Mouse (Mus musculus) hindbrain, embryonic 16.5 days (tissue): ENCODE results near the gene Gm49027. TPM values are rescaled to one million over a fixed set of nuclear protein-coding genes. Genes with fewer than 3 reads are reported as not detected.

ENCODE experiments used
- ATAC-seq: fragments of 200-750 bp; cut with Nextera tagmentation; 2 replicates; pipeline ENCODE4 v1.8.0; 2017; ENCODE audit warnings: moderate TSS enrichment, moderate library complexity
- H3K27ac ChIP-seq: fragments of 300-500 bp; sonication (generic); 2 replicates; pipeline ENCODE4 v1.5.1; 2014; ENCODE audit warnings: low read depth, mild to moderate bottlenecking, control low read depth, low read length, moderate library complexity
- H3K27me3 ChIP-seq: fragments of 300-500 bp; sonication (generic); replicated peaks from 2 replicates; pipeline ENCODE4 v1.6.1; 2014; ENCODE audit warnings: low read length; ENCODE audit not compliant: control insufficient read depth, insufficient read depth
- H3K36me3 ChIP-seq: fragments of 300-500 bp; sonication (generic); 2 replicates; pipeline ENCODE4 v1.6.1; 2014; ENCODE audit warnings: mild to moderate bottlenecking, low read length, moderate library complexity, mixed read lengths; ENCODE audit not compliant: control insufficient read depth, insufficient read depth
- H3K4me1 ChIP-seq: fragments of 300-500 bp; sonication (generic); 2 replicates; pipeline ENCODE4 v1.6.1; 2014; ENCODE audit warnings: low read depth, low read length; ENCODE audit not compliant: control insufficient read depth, insufficient read depth
- H3K4me2 ChIP-seq: fragments of 300-500 bp; sonication (generic); 2 replicates; pipeline ENCODE4 v1.6.1; 2014; ENCODE audit warnings: mild to moderate bottlenecking, low read length, control low read depth, moderate library complexity
- H3K4me3 ChIP-seq: fragments of 300-500 bp; sonication (generic); 2 replicates; pipeline ENCODE4 v1.5.1; 2014; ENCODE audit warnings: mild to moderate bottlenecking, low read length, control low read depth, moderate library complexity
- H3K9ac ChIP-seq: fragments of 300-500 bp; sonication (generic); 2 replicates; pipeline ENCODE4 v1.6.1; 2014; ENCODE audit warnings: low read depth, mild to moderate bottlenecking, control low read depth, low read length, moderate library complexity
- H3K9me3 ChIP-seq: fragments of 300-500 bp; sonication (generic); 2 replicates; pipeline ENCODE4 v1.6.1; 2014; ENCODE audit warnings: mild to moderate bottlenecking, low read length, moderate library complexity; ENCODE audit not compliant: control insufficient read depth
- WGBS: fragments of 180-500 bp; shearing (Covaris S2); extraction: QIAGEN DNeasy Blood & Tissue Kit; methylation state at CpG from one replicate; pipeline ENCODE4 v1.1.7; 2014; 5-methylcytosine and 5-hydroxymethylcytosine counted together
- microRNA-seq: library from miRNA; unstranded; fragments of <30 nt; microRNA quantifications from one replicate; pipeline ENCODE4, GENCODE M21; 2017
- polyA plus RNA-seq: library from polyadenylated mRNA; unstranded; fragments of >200 nt; fragmentation: Nextera tagmentation; extraction: Ambion mirVana; gene quantifications from 2 replicates; pipeline ENCODE4 v1.2.1, GENCODE M21; 2015

The Gm49027 gene
- polyA plus RNA-seq, 1 experiment from 2014 or later, result 1.6 TPM

GRCm38 (mm10) chr5:123487659-123488395 is 37.5 kb downstream of the Gm49027 start:
- Histone ChIP-seq H3K4me2 (no peak overlapping the region), H3K9me3 (no peaks in the 10 kb centered on the region), H3K9ac (no peak overlapping the region), H3K4me1 (peaks cover 8% of the 10 kb centered on the region), H3K27ac (no peak overlapping the region), H3K36me3 (no peaks in the 10 kb centered on the region), H3K4me3 (no peak overlapping the region), H3K27me3 (no peaks in the 10 kb centered on the region)
- 85% methylated on average over 11 of the region's 11 CpGs for WGBS
- ATAC-seq, result no peak

GRCm38 (mm10) chr5:123473817-123474216 is 51.5 kb downstream of the Gm49027 start:
- Histone ChIP-seq H3K27me3 (no peaks in the 10 kb centered on the region), H3K4me2 (no peak overlapping the region), H3K36me3 (no peaks in the 10 kb centered on the region), H3K9me3 (no peaks in the 10 kb centered on the region), H3K9ac (no peak overlapping the region), H3K4me1 (no peaks in the 10 kb centered on the region), H3K4me3 (no peak overlapping the region), H3K27ac (no peak overlapping the region)
- 55% methylated on average over 5 of the region's 5 CpGs for WGBS
- ATAC-seq, result no peak

DNA sequence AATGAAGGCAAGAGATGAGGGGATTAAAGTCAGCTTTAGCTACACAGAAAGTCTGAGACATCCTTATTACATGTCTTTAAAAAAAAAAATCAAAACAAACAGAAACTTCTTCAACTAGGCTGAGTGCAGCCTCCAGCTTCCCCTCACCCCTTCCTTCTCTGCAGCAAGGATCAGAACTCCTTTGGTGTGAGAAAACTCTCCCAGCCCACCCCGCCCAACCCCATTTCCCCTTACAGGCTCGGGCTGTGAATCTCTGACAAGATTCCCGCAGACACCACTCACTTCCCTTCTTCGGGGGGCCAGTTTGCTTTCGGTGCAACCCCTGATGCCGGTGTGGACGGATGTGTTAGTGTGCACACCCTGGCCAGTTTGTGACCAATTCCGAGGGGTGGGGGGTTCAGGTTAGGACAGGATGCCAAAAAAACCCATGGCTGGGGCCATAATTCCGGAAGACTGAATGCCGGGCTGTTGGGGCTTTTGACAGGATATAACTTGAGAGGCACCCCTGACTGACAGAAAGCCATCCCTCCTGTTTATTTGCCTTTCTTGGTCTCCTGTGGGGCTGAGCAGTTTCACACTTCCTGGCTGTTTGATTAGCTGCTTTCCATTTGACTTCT is 54.4 kb downstream of the Gm49027 start:
- H3K27me3 ChIP-seq, result no peaks in the 10 kb centered on the region
- no peaks in the 10 kb centered on the region for H3K36me3 ChIP-seq
- 75% methylated on average over 10 of the region's 10 CpGs for WGBS
- peak overlapping the region; percentile 4; the same call in 1 of the 2 replicates for H3K4me2 ChIP-seq
- H3K4me3 ChIP-seq, result no peak overlapping the region
- no peak for ATAC-seq
- no peaks in the 10 kb centered on the region for H3K9me3 ChIP-seq
- no peak overlapping the region for H3K27ac ChIP-seq
- no peaks in the 10 kb centered on the region for H3K4me1 ChIP-seq
- H3K9ac ChIP-seq, result no peak overlapping the region

DNA sequence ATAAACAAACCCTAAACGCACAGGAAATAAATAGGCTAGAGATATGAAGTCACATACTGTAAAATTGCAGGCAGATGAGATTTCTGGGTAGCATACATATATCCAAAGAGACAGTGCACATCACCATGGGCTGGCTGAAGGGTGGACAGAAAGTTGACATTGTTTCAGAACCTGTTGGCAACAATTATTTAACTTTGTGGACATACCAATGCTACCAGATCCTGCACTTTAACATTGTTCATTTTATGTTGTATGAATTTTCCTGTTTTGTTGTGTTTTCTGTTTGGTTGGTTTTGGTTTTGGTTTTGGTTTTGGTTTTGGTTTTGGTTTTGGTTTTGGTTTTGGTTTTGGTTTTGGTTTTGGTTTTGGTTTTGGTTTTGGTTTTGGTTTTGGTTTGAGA is 60.6 kb downstream of the Gm49027 start:
- ATAC-seq, result no peak
- no peak overlapping the region for H3K4me3 ChIP-seq
- WGBS, result 94% methylated on average over 1 of the region's 1 CpGs

More for the DNA sequence above, 60.6 kb downstream of the Gm49027 start:
- H3K4me1 ChIP-seq, result no peaks in the 10 kb centered on the region
- no peak overlapping the region for H3K4me2 ChIP-seq
- no peaks in the 10 kb centered on the region for H3K36me3 ChIP-seq
- H3K9ac ChIP-seq, result no peak overlapping the region
- no peak overlapping the region for H3K27ac ChIP-seq
- no peaks in the 10 kb centered on the region for H3K9me3 ChIP-seq
- no peaks in the 10 kb centered on the region for H3K27me3 ChIP-seq

Small RNA genes within 50 kb of the gene (microRNA-seq; reads per million reads assigned to microRNA genes)
- 1.2 reads per million for gene Mir7647

Other genes starting within 250 kb of the Gm49027 start
- 31.1 and 36.7 TPM in 2 replicates for gene Bcl7a, start 181.7 kb downstream of the Gm49027 start, polyA plus RNA-seq
- 15.2 and 20.7 TPM in 2 replicates for gene Mlxip, start 130.7 kb downstream of the Gm49027 start, polyA plus RNA-seq
- 0.60 and 0.74 TPM in 2 replicates for gene Lrrc43, start 36.2 kb downstream of the Gm49027 start, polyA plus RNA-seq
- not detected in 2 replicates for gene Il31, start 36.0 kb downstream of the Gm49027 start, polyA plus RNA-seq
- gene B3gnt4, start 15.0 kb downstream of the Gm49027 start, polyA plus RNA-seq, result 0.91 and 0.94 TPM in 2 replicates
- gene Diablo, start 1.3 kb downstream of the Gm49027 start, polyA plus RNA-seq, result 105 and 107 TPM in 2 replicates
- gene Vps33a, start 47.5 kb upstream of the Gm49027 start, polyA plus RNA-seq, result 40.0 and 44.3 TPM in 2 replicates
- 74.3 and 74.4 TPM in 2 replicates for gene Clip1, start 159.1 kb upstream of the Gm49027 start, polyA plus RNA-seq
- 48.6 and 58.6 TPM in 2 replicates for gene Zcchc8, start 195.6 kb upstream of the Gm49027 start, polyA plus RNA-seq
- 106 and 111 TPM in 2 replicates for gene Rsrc2, start 223.9 kb upstream of the Gm49027 start, polyA plus RNA-seq
- gene Kntc1, start 224.2 kb upstream of the Gm49027 start, polyA plus RNA-seq, result 4.5 and 5.8 TPM in 2 replicates